Mouse (Mus musculus): ENCODE results near the gene Tomm34.

Gene Tomm34

DNA sequence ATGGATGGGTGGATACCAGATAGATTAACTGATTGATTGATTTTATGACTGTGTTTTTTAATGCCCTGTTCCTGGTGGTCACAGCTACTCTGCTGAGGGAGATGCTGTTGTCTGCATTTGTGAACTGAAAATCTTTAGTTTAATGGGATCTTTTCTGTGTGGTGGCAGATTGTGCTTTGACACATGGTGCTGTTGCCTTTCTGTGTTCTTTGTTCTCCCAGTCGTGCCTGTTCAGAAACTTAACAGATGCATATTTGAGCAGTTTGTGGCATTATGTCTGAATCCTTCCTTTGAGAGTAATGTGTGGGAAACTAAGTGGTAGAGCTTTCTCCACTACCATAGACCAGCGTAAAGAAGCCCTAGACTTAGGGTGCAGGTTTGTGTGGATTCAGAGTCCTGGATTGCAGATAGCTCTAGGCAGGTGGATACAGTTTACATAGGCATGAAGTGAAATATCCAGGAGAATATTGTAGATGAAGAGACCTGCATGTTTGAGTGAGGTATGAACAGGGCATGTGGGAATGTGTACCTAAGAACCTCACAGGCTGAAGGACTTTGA lies 62.9 kb downstream of the Tomm34 start:
- DNase-seq: no peak

DNA sequence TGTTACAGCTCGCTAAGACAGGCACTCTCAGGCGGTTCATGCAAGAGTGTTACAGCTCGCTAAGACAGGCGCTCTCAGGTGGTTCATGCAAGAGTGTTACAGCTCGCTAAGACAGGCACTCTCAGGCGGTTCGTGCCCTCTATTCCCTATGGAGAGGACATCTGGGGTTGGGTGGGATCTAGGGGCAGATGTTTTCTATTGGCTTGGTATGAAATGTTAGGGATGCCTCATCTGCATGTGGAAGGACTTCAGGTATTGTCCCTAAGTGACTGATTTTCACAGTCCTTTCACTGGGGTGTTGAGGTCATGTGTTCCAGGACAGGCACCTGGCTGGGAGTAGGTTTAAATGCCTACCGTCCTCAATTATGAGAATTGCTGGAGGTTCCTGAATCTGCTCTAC lies 63.4 kb downstream of the Tomm34 start:
- DNase-seq: no peak

DNA sequence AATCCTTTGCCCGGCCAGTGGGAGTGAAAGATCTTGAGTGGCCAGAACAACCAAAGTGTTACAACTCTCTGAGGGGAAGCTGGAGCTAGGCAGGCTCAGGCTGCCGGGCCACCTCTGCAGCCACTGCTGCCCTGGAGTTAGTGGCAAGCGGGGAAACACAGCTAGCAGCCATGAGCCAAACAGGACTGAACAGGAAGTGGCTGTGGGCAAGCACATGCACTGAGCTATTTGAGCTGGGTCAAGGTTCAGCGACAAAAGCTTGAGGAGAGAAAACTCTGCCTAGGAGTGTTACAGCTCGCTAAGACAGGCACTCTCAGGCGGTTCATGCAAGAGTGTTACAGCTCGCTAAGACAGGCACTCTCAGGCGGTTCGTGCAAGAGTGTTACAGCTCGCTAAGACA lies 64.0 kb downstream of the Tomm34 start:
- DNase-seq: no peak

DNA sequence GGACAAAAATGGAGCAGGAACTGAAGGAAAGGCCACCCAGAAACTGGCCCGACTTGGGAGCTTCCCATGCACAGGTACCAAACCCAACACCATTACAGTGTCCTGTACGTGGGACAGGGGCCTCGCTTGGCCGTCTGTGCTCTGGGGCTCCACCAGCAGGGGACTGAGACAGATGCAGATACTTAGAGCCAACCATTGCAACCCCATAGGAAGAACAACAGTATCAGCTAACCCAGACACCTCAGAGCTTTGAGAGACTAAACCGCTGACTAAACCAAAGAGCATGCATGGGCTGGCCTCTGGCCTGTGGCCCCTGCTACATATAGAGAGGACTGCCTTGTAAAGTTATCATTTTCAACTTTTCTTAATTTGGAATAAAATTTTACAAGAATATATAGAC lies 66.5 kb downstream of the Tomm34 start:
- DNase-seq: no peak
